Mouse (Mus musculus) testis, adult 2 months (tissue): ENCODE data around the gene Cyp2c70.

ENCODE experiments used
- CTCF ChIP-seq: fragments of 200-500 bp; IDR thresholded peaks from 2 replicates; pipeline ENCODE4 v1.5.1; 2012; ENCODE audit warnings: low read depth, mild to moderate bottlenecking, inconsistent platforms, low read length, moderate library complexity; ENCODE audit not compliant: control insufficient read depth, insufficient read depth, insufficient replicate concordance
- POLR2A ChIP-seq: fragments of 200-500 bp; IDR thresholded peaks from 2 replicates; pipeline ENCODE4 v1.6.1; 2012; ENCODE audit warnings: low read depth, mild to moderate bottlenecking, inconsistent platforms, low read length, moderate library complexity; ENCODE audit not compliant: control insufficient read depth

- TF ChIP-seq POLR2A = no peak
- TF ChIP-seq CTCF = no peak
Measured at GRCm38 (mm10) chr19:40190596-40190995, 3.5 kb upstream of the Cyp2c70 start.
